Mouse (Mus musculus) stomach, embryonic 16.5 days (tissue): Measurements from ENCODE around the gene Kirrel. TPM values are rescaled to one million over a fixed set of nuclear protein-coding genes. Genes with fewer than 3 reads are reported as not detected.
A peak's percentile ranks its signal among the peaks of the same experiment; 100 is the strongest.

Experiments
- ATAC-seq: fragments of 200-750 bp; cut with Nextera tagmentation; 2 replicates; pipeline ENCODE4 v1.8.0; 2017; ENCODE audit warnings: moderate number of reproducible peaks, moderate TSS enrichment; ENCODE audit not compliant: insufficient read depth, low FRiP score
- H3K27ac ChIP-seq: fragments of 300-500 bp; sonication (generic); 2 replicates; pipeline ENCODE4 v1.5.1; 2014; ENCODE audit warnings: low read length
- H3K27me3 ChIP-seq: fragments of 300-500 bp; sonication (generic); 2 replicates; pipeline ENCODE4 v1.6.1; 2014; ENCODE audit warnings: low read length, control low read depth, mixed read lengths; ENCODE audit not compliant: control insufficient read depth, insufficient read depth
- H3K36me3 ChIP-seq: fragments of 300-500 bp; sonication (generic); 2 replicates; pipeline ENCODE4 v1.6.1; 2014; ENCODE audit warnings: low read length; ENCODE audit not compliant: control insufficient read depth, insufficient read depth
- H3K4me1 ChIP-seq: fragments of 300-500 bp; sonication (generic); 2 replicates; pipeline ENCODE4 v1.6.1; 2014; ENCODE audit warnings: low read length, control low read depth, mixed read lengths; ENCODE audit not compliant: control insufficient read depth, insufficient read depth
- H3K4me2 ChIP-seq: fragments of 300-500 bp; sonication (generic); 2 replicates; pipeline ENCODE4 v1.6.1; 2014; ENCODE audit warnings: low read depth, low read length, mixed read lengths
- H3K4me3 ChIP-seq: fragments of 300-500 bp; sonication (generic); replicated peaks from 2 replicates; pipeline ENCODE4 v1.5.1; 2014; ENCODE audit warnings: mild to moderate bottlenecking, low read length
- H3K9ac ChIP-seq: fragments of 300-500 bp; sonication (generic); 2 replicates; pipeline ENCODE4 v1.6.1; 2014; ENCODE audit warnings: low read length
- H3K9me3 ChIP-seq: fragments of 300-500 bp; sonication (generic); replicated peaks from 2 replicates; pipeline ENCODE4 v1.6.1; 2016; ENCODE audit warnings: low read length, control low read depth; ENCODE audit not compliant: control insufficient read depth
- WGBS: fragments of 180-500 bp; shearing (Covaris S2); extraction: QIAGEN DNeasy Blood & Tissue Kit; methylation state at CpG from one replicate; pipeline ENCODE4 v1.1.7; 2014; 5-methylcytosine and 5-hydroxymethylcytosine counted together
- polyA plus RNA-seq: library from polyadenylated mRNA; unstranded; fragments of >200 nt; fragmentation: Nextera tagmentation; extraction: Ambion mirVana; gene quantifications from 2 replicates; pipeline ENCODE4 v1.2.1, GENCODE M21; 2015

The Kirrel gene
- polyA plus RNA-seq, 1 experiment from 2014 or later = 11.0 TPM

DNA sequence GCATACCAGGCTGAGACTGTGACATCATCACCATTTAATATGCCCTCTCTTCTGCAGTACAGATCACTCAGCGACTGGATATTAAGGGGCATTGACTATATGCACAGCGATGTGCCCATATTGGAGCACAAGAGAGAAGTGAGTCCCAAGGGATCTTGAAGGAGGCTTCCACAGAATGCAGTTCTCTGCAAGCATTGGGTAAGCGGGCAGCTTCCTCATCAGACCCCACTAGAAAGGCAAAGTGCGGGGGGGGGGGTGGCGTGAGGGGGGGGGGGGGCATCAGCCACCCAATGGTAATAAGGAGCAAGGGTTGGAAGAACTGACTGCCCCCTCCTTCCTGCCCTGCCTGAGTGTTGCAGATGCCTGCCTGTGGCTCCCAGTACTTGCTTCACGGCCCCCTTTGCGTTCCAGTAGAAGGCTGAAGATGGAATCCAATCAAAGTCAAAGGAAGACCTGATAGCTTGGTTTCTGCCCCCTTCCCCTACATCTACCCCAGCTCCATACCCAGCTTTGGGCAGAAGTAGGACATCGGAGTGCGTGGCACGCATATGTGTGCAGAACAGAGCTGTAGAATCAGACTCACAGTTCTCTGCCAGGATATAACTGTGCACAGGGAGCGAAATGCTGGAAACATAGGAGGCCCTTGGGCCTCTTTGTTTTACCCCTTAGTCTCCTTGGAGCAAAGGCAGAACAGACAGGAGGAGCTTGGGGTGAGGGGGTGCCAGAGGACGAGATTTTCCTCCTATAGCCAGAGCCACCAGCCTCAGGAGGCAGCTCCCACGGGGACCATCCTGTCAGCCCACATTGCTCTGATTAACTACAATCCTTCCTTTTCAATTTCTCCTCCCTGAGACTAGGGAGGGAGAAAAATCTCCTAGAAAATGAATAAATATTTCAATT is 3.1 kb downstream of the Kirrel start:
- peak overlapping the region; percentile 85 for H3K9ac ChIP-seq
- WGBS = 45% methylated on average over 12 of the region's 13 CpGs
- peak overlapping the region; percentile 79 for H3K4me2 ChIP-seq
- no peaks in the 10 kb centered on the region for H3K36me3 ChIP-seq
- no peak for ATAC-seq
- peaks cover 33% of the 10 kb centered on the region for H3K4me1 ChIP-seq
- H3K4me3 ChIP-seq = peak overlapping the region; percentile 71
- peak overlapping the region; percentile 89 for H3K27ac ChIP-seq
- no peaks in the 10 kb centered on the region for H3K9me3 ChIP-seq
- no peaks in the 10 kb centered on the region for H3K27me3 ChIP-seq

DNA sequence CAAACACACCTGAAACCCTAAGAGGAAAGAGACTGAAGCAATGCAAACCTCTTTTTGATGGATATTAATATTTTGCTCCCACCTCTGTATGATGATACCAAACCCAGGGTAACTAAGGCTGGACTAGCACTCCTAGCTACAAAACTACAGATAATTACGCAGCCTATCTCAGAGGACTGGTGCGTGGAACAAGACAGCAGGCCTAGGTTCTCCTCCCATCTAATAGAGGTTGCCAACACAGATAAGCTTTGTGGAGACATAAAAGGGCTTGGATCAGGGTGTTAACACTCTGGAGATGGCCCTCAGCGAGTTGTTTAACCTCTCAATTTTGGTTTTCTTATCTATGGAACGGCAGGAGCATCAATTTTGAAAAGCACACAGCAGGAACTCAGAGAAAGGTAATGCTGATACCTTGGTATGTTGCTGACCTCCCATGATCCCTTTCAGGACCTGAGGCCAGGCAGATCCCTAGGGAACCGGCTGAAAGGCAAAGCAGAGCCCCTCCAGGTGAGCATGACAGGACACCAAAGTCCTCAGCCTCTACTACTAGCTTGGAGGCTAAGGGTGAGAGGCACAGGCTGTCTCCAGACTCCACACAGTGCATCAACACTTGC is 5.0 kb downstream of the Kirrel start:
- Histone ChIP-seq H3K4me3 (no peak overlapping the region), H3K27me3 (no peaks in the 10 kb centered on the region), H3K9ac (no peak overlapping the region), H3K27ac (no peak overlapping the region), H3K36me3 (no peaks in the 10 kb centered on the region), H3K4me1 (peaks cover 45% of the 10 kb centered on the region), H3K9me3 (no peaks in the 10 kb centered on the region), H3K4me2 (no peak overlapping the region)
- ATAC-seq = no peak
- 55% methylated on average over 5 of the region's 5 CpGs for WGBS

DNA sequence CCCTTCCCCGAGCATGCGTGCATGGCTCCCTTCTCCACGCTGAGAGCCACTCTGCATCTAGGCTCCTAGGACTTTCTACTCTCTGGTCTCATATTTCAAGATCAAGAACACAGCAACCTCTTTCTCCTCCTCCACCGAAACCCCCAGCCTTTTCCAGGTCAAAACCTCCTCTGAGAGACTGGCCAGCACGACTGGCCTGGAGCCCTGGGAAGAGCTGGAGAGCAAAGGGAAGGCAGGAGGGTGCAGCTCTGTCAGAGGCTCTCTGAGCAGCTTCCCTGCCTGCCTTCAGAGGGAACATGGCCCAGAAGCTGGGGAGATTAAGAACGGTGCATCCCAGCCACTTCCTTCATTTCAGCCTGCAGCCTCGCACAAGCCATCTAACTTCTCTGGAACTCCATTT is 5.8 kb downstream of the Kirrel start:
- Histone ChIP-seq H3K27me3 (no peaks in the 10 kb centered on the region), H3K9ac (no peak overlapping the region), H3K36me3 (no peaks in the 10 kb centered on the region), H3K9me3 (no peaks in the 10 kb centered on the region), H3K27ac (no peak overlapping the region), H3K4me3 (no peak overlapping the region), H3K4me1 (peaks cover 49% of the 10 kb centered on the region), H3K4me2 (no peak overlapping the region)
- WGBS = 52% methylated on average over 7 of the region's 7 CpGs
- no peak for ATAC-seq

DNA sequence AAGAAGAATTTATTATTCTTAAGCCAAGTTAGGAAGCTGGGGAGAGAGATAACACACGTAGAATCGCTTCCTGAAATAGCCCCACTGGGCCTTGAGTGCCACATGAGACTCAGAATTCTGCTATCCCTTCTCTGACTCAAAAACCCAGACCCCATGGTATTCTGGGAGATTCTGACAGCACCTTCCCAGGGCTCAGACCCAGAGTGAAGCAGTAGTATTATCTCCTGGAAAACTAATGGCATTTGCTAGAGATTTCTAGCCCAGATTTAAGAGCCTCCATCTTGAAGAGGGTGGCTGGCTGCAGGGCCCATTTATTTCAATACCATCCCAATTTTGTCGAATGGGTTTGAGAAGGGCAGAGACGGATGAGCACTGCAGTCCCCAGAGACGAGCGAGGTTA is 6.9 kb downstream of the Kirrel start:
- H3K36me3 ChIP-seq = no peaks in the 10 kb centered on the region
- ATAC-seq = no peak
- H3K4me1 ChIP-seq = peaks cover 46% of the 10 kb centered on the region
- H3K4me3 ChIP-seq = no peak overlapping the region
- 0 out of 2 replicates have a peak overlapping the region, but pooled peaks have one; percentile 9 for H3K9ac ChIP-seq
- H3K27me3 ChIP-seq = no peaks in the 10 kb centered on the region
- no peak overlapping the region for H3K4me2 ChIP-seq
- H3K9me3 ChIP-seq = no peaks in the 10 kb centered on the region
- H3K27ac ChIP-seq = no peak overlapping the region
- 73% methylated on average over 6 of the region's 6 CpGs for WGBS

DNA sequence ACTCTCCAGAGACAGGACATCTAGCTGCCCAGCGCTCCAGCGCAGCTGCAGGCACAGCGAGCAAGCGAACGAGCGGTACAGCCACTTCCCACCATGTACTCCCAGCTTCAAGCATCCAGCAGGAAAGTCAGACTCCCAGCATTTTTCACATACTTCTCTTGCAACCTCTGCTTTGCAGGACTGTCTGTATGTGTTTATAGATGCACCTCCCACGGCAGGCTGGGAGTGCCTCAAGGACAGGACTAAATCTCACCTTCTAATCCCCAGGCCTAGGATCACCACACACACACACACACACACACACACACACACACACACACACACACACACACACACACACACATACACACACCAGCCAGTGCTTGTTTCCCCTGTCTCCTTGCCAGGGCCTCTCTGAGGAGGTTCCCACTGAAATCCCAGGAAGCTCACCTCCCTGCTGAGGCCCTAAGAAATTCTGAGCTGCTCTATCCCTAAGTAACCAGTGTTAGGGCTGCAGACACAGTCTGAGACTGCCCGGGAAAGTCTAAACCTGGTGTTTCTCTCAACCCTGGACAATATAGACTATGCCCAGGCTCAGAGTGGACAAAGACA is 9.2 kb downstream of the Kirrel start:
- Histone ChIP-seq H3K4me1 (peaks cover 33% of the 10 kb centered on the region), H3K9ac (peak overlapping the region; percentile 32; the same call in 1 of the 2 replicates), H3K4me3 (no peak overlapping the region), H3K9me3 (no peaks in the 10 kb centered on the region), H3K27me3 (no peaks in the 10 kb centered on the region), H3K4me2 (no peak overlapping the region), H3K36me3 (no peaks in the 10 kb centered on the region), H3K27ac (peak overlapping the region; percentile 76)
- WGBS = 27% methylated on average over 8 of the region's 8 CpGs
- ATAC-seq = peak; percentile 54; the same call in 1 of the 2 replicates

DNA sequence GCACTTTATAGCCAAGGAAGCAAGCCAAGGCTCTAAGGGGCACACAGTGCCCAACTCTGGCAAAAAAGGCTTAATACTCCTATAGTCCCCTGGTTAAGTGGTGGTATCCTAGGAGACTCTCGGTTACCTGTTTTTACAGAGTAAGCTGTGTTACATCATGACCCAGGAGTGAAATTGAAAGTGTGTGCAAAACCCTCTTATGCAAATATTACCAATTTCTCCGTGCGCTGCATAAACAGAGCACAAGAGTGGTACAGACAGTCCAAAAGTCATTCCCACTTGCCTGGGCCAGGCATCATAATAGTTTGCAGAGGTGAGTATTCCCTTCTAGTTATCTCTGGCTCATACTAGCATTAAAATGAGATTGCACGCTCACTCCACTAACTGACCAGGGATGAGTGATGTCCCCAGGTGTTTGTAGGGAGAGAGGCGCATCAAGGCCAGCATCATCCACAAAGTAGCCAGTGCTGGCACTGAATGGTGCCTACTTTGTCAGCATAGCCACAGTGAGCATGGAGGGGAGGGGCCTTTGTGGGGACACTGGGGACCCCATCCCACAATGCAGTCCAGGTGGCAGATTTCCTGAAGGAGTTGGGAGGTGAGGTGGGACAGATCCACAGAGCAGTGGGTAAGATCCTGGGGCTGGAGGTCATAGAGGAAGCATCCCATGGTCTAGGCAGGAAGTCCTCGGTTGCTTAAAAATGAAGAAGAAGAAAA is 10.3 kb downstream of the Kirrel start:
- no peak overlapping the region for H3K9ac ChIP-seq

DNA sequence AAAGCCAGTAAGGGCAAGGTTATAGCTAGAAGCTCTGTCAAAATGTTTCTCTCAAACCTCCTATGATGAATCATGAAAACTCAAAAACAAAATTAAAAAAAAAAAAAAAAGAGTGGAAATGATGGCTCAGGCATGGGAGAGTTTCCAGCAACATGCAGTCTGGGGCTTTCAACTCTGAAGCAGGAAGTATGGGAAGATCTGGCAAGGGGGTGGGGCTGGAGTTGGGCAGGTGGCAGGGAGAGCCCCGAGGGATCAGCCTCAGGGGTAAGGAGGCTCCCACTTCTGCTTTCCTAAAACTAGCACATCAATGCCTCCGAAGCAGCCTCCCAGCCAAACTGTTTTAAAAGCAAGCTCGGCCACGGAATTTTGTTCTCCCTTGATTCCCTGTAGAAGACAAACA is 11.4 kb downstream of the Kirrel start:
- ATAC-seq = no peak
- Histone ChIP-seq H3K27me3 (no peaks in the 10 kb centered on the region), H3K36me3 (no peaks in the 10 kb centered on the region), H3K4me2 (no peak overlapping the region), H3K27ac (no peak overlapping the region), H3K4me1 (peaks cover 35% of the 10 kb centered on the region), H3K9me3 (no peaks in the 10 kb centered on the region), H3K4me3 (no peak overlapping the region), H3K9ac (no peak overlapping the region)
- 46% methylated on average over 4 of the region's 4 CpGs for WGBS

More for the DNA sequence above, 10.3 kb downstream of the Kirrel start:
- no peak overlapping the region for H3K27ac ChIP-seq
- H3K27me3 ChIP-seq = no peaks in the 10 kb centered on the region
- H3K9me3 ChIP-seq = no peaks in the 10 kb centered on the region
- no peak overlapping the region for H3K4me3 ChIP-seq
- no peak overlapping the region for H3K4me2 ChIP-seq
- H3K4me1 ChIP-seq = peaks cover 24% of the 10 kb centered on the region
- 81% methylated on average over 6 of the region's 6 CpGs for WGBS
- ATAC-seq = no peak
- no peaks in the 10 kb centered on the region for H3K36me3 ChIP-seq

DNA sequence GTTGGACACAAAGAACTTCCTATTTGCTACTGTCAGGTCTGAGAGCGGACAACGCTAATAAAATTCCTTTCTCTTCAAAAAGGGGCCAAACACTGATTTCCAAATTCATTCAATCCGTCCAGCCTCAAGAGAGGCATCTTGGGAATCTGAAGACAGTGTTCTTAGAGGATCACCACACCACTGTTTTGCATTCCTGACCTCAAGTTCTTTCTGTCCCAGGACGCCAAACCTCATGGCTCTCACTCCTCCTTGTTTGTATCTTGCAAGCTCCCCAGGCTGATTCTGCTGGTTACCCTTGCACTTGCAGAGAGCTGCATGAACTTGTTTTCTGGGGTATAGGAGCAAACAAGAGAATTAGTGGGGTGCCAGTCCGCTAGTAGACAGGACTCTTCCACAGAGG is 12.2 kb downstream of the Kirrel start:
- 66% methylated on average over 5 of the region's 5 CpGs for WGBS
- no peak overlapping the region for H3K27ac ChIP-seq
- H3K36me3 ChIP-seq = no peaks in the 10 kb centered on the region
- no peak for ATAC-seq
- no peak overlapping the region for H3K9ac ChIP-seq
- no peaks in the 10 kb centered on the region for H3K9me3 ChIP-seq
- H3K4me3 ChIP-seq = no peak overlapping the region
- H3K27me3 ChIP-seq = no peaks in the 10 kb centered on the region
- peaks cover 37% of the 10 kb centered on the region for H3K4me1 ChIP-seq
- H3K4me2 ChIP-seq = no peak overlapping the region
